Mouse (Mus musculus) embryonic facial prominence, embryonic 14.5 days (tissue): ENCODE measurements around the gene Psmd2. TPM values are rescaled to one million over a fixed set of nuclear protein-coding genes. Genes with fewer than 3 reads are reported as not detected.
A peak's percentile ranks its signal among the peaks of the same experiment; 100 is the strongest.

Experiments used
- ATAC-seq: fragments of 200-750 bp; cut with Nextera tagmentation; 2 replicates; pipeline ENCODE4 v1.8.0; 2017; ENCODE audit warnings: low read depth, moderate number of reproducible peaks, moderate TSS enrichment
- DNase-seq: peaks from one replicate; pipeline ENCODE4 v3.0.0-alpha.2; 2015; ENCODE audit warnings: low spot score
- H3K27ac ChIP-seq: fragments of 300-500 bp; sonication (generic); replicated peaks from 2 replicates; pipeline ENCODE4 v1.5.1; 2014; ENCODE audit warnings: low read depth, mild to moderate bottlenecking, low read length, moderate library complexity
- H3K27me3 ChIP-seq: fragments of 300-500 bp; sonication (generic); replicated peaks from 2 replicates; pipeline ENCODE4 v1.6.1; 2014; ENCODE audit warnings: low read length; ENCODE audit not compliant: control insufficient read depth, insufficient read depth
- H3K36me3 ChIP-seq: fragments of 300-500 bp; sonication (generic); 2 replicates; pipeline ENCODE4 v1.6.1; 2014; ENCODE audit warnings: low read length, mixed read lengths; ENCODE audit not compliant: control insufficient read depth, insufficient read depth
- H3K4me1 ChIP-seq: fragments of 300-500 bp; sonication (generic); 2 replicates; pipeline ENCODE4 v1.6.1; 2014; ENCODE audit warnings: antibody characterized with exemption, low read length; ENCODE audit not compliant: control insufficient read depth, insufficient read depth
- H3K4me2 ChIP-seq: fragments of 300-500 bp; sonication (generic); 2 replicates; pipeline ENCODE4 v1.6.1; 2014; ENCODE audit warnings: low read depth, mild to moderate bottlenecking, low read length, moderate library complexity, mixed read lengths
- H3K4me3 ChIP-seq: fragments of 300-500 bp; sonication (generic); 2 replicates; pipeline ENCODE4 v1.5.1; 2014; ENCODE audit warnings: low read depth, mild to moderate bottlenecking, low read length
- H3K9ac ChIP-seq: fragments of 300-500 bp; sonication (generic); 2 replicates; pipeline ENCODE4 v1.6.1; 2014; ENCODE audit warnings: low read depth, mild to moderate bottlenecking, low read length, moderate library complexity, mixed read lengths
- H3K9me3 ChIP-seq: fragments of 300-500 bp; sonication (generic); 2 replicates; pipeline ENCODE4 v1.6.1; 2016; ENCODE audit warnings: low read length; ENCODE audit not compliant: control insufficient read depth
- WGBS: fragments of 180-500 bp; shearing (Covaris S2); extraction: QIAGEN DNeasy Blood & Tissue Kit; methylation state at CpG from one replicate; pipeline ENCODE4 v1.1.7; 2014; 5-methylcytosine and 5-hydroxymethylcytosine counted together
- polyA plus RNA-seq: library from polyadenylated mRNA; unstranded; fragments of >200 nt; fragmentation: Nextera tagmentation; extraction: Ambion mirVana; gene quantifications from 2 replicates; pipeline ENCODE4 v1.2.1, GENCODE M21; 2014

The Psmd2 gene
- polyA plus RNA-seq, 1 experiment from 2014 or later = 278 TPM

DNA sequence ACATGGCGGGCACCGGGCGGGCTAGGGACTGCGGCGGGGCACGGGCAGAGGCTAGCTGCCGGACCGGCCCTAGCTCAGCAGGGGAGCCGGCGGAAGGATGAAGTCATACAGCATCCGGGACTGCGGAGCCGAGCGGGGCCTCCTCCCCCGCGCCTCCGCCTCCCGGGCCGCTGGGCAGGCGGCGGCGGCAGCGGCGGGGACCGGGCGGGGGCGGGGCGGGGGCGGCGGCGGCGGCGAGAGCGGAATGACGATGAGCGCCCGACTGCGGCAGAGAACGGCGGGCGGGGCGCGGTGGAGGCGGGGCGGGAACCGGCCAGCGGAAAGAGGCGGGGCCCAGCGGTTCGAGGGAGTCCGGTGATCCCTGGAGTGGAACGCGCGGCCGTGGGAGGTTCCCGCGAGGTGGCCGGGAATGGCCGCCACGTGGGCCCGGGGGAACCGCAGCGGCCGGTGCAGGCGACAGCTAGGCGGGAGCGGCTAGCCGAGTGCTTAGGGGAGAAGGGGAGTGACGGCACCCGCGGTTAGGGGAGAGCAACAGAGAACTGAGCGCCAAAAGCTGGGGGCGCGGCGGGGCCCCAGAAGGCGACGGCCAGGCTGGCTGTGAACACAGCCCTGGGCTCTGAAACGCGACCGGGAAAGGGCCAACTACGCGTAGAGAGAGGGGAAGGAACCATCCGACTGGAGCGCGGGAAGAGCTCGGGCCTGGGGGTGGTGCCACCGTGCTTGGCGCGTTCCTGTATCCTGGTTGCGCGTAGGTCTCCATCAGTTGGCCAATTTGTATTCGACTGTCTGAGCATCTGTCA, 30.1 kb upstream of the Psmd2 start, which contains the start of gene Camk2n2:
TSS of gene Camk2n2 (minus strand) at position 97 of the 800 bp plus-strand sequence.
- Histone ChIP-seq H3K36me3 (no peaks in the 10 kb centered on the region), H3K4me2 (peak within 1 kb of the TSS; percentile 99), H3K9ac (peak within 1 kb of the TSS; percentile 75), H3K9me3 (no peaks in the 10 kb centered on the region), H3K4me1 (peaks cover 20% of the 10 kb centered on the region), H3K27ac (peak within 1 kb of the TSS; percentile 59; the same call in 1 of the 2 replicates), H3K27me3 (peaks cover 31% of the 10 kb centered on the region), H3K4me3 (peak within 1 kb of the TSS; percentile 74)
- DNase-seq (peak; percentile 40), ATAC-seq (peak; percentile 58)
- WGBS = 2% methylated on average over 36 of the region's 92 CpGs

DNA sequence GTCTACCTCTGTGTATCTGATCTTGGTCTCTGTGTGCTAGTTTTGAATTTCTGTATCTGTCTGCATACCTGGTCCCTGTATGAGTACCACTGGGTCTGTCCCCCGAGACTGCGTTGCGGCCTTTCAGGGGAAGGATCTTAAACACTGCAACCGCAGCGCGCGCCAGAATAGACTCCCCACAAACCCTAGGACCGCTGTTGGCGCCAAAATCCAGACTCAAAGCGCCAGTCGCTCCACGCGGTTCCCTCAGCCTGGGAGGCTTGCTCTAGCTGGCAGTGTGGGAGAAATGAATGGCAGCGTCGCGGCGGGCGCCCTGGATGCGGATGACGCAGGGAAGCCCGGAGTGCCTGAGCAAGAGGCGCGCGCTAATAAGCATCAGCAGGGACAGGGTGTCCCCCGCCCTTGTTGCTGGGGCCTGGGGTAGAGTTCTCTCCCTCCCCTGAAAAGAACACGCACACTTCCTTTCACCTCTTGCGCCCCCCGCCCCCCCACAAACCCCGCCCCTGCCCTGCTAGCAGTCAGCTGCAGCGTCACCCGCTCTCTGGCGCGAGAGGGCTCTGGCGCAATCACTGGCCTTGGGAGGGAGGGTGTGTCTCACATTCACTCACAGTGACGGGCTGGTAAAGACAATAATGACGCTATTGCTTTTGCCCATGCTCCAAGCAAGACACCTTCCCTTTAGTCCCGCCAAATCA, 29.3 kb upstream of the Psmd2 start:
- DNase-seq (peak; percentile 78), ATAC-seq (peak; percentile 54)
- under 1% methylated on average over 32 of the region's 37 CpGs for WGBS
- Histone ChIP-seq H3K4me2 (peak overlapping the region; percentile 99), H3K36me3 (no peaks in the 10 kb centered on the region), H3K27ac (peak overlapping the region; percentile 36; the same call in 1 of the 2 replicates), H3K9ac (peak overlapping the region; percentile 75), H3K27me3 (peaks cover 31% of the 10 kb centered on the region), H3K4me1 (peaks cover 20% of the 10 kb centered on the region), H3K9me3 (no peaks in the 10 kb centered on the region), H3K4me3 (peak overlapping the region; percentile 74)

DNA sequence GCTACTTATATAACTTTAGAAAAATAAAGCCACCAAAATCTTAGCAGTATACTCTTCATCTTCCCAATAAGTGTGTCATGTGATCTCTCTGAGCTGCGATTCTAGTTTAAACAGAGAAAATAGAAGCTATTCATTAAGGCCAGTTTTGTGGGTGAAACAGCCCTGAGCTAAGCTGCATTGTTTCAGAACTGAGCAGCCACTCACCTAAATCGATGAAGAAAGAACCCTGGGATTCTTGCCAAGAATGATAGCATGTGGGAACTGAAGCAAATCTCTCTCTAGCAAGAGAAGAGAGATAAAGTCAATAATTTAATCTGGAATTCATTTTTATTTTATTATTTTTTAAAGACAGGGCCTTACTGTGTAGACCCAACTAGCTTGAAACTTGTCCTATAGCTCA, 28.2 kb upstream of the Psmd2 start:
- ATAC-seq = no peak
- Histone ChIP-seq H3K36me3 (no peaks in the 10 kb centered on the region), H3K9me3 (no peaks in the 10 kb centered on the region), H3K4me1 (peaks cover 20% of the 10 kb centered on the region), H3K4me2 (0 out of 2 replicates have a peak overlapping the region, but pooled peaks have one; percentile 99), H3K9ac (no peak overlapping the region), H3K27ac (no peak overlapping the region), H3K4me3 (no peak overlapping the region), H3K27me3 (peaks cover 31% of the 10 kb centered on the region)
- WGBS = 52% methylated on average over 2 of the region's 2 CpGs
- no peak for DNase-seq

DNA sequence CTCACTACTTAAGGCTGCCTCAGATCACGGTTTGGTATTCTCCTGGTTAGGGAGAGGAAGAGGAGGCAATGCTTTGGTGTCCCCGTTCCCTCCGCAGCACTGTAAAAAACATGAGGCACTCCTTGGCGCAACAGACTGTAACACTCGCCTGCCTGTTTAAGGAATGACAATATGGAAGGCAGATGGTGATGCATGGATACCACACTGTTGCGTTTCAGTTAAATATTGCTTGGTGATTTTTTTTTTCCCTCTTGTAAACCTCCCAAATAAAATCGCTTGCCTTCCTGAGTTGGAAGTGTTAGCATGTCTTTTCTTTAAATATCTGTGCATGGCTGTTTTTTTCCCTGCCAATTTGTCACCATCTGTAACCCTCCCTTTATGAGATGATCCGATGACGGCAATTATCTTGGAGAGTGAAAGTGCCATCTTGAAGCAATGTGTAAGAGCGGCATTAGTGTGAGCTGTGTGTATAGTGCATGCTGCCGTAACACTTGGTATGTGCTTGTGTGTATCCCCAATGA, 22.5 kb upstream of the Psmd2 start:
- Histone ChIP-seq H3K27ac (no peak overlapping the region), H3K4me3 (peak overlapping the region; percentile 57; the same call in 1 of the 2 replicates), H3K27me3 (peaks cover 6% of the 10 kb centered on the region; the same call in 1 of the 2 replicates), H3K9ac (peak overlapping the region; percentile 78; the same call in 1 of the 2 replicates), H3K36me3 (0 out of 2 replicates have a peak, but pooled peaks cover 3% of the 10 kb centered on the region), H3K4me1 (peaks cover 9% of the 10 kb centered on the region; the same call in 1 of the 2 replicates), H3K9me3 (no peaks in the 10 kb centered on the region), H3K4me2 (peak overlapping the region; percentile 92)
- ATAC-seq = no peak
- WGBS = 47% methylated on average over 11 of the region's 11 CpGs
- peak; percentile 14 for DNase-seq

DNA sequence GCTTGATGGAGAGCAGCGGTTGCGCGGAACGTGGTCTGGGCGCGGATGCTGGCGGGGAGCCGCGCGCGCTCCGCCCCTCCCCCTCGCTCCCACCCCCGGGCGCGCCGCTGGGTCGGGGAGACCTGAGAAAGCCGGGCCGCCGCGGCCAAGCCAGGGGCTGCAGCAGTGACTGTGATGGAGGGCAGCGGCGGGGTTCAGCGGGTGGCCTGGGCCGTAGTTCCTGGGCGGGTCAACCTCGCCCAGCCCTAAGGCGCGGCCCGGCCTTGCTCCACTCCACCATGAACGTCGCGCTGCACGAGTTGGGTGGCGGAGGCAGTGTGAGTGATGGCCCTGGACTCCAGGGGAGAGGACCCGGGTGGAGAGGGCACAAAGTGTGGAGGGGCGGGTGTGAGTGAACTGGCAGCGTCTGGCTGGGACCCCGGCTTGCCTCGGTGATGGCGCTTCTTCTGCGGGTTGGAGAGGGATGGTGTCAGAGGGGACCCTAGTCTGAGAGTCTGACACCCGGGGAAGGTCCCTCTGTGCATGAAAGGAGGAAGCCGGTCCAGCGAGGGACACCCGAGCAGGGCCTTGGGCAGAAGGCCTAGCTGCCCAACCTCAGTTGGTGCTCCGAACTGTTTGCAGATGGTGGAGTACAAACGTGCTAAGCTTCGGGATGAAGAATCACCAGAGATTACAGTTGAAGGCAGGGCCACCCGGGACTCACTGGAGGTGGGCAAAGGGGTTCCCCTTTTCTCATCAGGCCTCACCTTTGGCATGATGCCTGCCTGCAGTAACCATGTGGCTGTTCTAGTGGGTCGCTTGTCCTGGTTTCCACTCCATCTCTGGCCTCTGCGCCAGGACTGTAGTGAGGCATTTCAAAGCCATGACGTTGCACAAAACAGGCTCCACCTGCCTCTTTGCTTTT, 21.5 kb upstream of the Psmd2 start, which contains the start of gene Ece2:
TSS of gene Ece2 (plus strand) at position 98 of the 904 bp plus-strand sequence.
- DNase-seq (peak; percentile 11), ATAC-seq (peak; percentile 71)
- peaks cover 9% of the 10 kb centered on the region; the same call in 1 of the 2 replicates for H3K4me1 ChIP-seq
- no peaks in the 10 kb centered on the region for H3K9me3 ChIP-seq
- no peak within 1 kb of the TSS for H3K27ac ChIP-seq
- H3K27me3 ChIP-seq = peaks cover 3% of the 10 kb centered on the region; the same call in 1 of the 2 replicates
- peak within 1 kb of the TSS; percentile 92 for H3K4me2 ChIP-seq
- H3K4me3 ChIP-seq = peak within 1 kb of the TSS; percentile 57
- WGBS = 6% methylated on average over 45 of the region's 54 CpGs
- H3K36me3 ChIP-seq = 0 out of 2 replicates have a peak, but pooled peaks cover 3% of the 10 kb centered on the region
- H3K9ac ChIP-seq = peak within 1 kb of the TSS; percentile 78

DNA sequence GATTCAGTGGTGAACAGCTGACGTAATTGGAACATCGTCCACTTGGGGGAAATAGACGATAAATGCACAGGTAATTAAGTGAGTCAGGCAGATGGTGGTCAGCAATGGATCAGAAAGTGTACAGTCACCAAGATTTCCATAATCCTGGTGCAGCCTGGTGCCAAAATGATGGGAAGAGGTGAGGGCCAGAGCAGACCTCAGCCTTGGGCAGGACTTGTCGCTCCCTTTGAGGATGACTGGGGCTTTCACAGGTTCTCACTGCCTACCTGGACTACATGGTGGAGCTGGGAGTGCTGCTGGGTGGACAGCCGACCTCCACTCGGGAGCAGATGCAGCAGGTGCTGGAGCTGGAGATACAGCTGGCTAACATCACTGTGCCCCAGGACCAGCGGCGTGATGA, 14.0 kb upstream of the Psmd2 start:
- H3K4me2 ChIP-seq = no peak overlapping the region
- 83% methylated on average over 8 of the region's 8 CpGs for WGBS

DNA sequence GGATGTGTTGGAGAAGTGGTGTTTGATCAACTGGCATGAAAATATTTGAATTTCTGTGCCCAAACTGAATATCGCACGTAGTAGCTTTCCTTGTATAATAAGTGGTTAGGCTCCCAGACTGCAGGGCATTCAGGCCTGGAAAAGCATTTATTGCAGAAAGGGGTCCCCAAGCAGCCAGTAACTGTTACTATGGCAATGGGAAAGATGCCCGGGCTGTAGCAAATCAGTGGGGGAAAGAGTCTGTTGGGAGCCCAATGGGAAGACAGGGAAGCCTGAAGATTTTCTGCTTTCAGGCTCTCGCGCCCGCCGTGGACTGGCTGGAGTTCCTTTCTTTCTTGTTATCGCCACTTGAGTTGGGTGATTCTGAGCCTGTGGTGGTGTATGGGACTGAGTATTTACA, 13.1 kb upstream of the Psmd2 start:
- Histone ChIP-seq H3K36me3 (no peaks in the 10 kb centered on the region), H3K27me3 (no peaks in the 10 kb centered on the region), H3K9ac (no peak overlapping the region), H3K9me3 (no peaks in the 10 kb centered on the region), H3K4me1 (no peaks in the 10 kb centered on the region), H3K27ac (no peak overlapping the region), H3K4me2 (no peak overlapping the region), H3K4me3 (no peak overlapping the region)
- no peak for ATAC-seq
- DNase-seq = no peak
- WGBS = 88% methylated on average over 8 of the region's 8 CpGs

More for the DNA sequence above, 14.0 kb upstream of the Psmd2 start:
- Histone ChIP-seq H3K27ac (no peak overlapping the region), H3K4me3 (no peak overlapping the region), H3K9me3 (no peaks in the 10 kb centered on the region), H3K9ac (no peak overlapping the region), H3K27me3 (no peaks in the 10 kb centered on the region), H3K36me3 (0 out of 2 replicates have a peak, but pooled peaks cover 1% of the 10 kb centered on the region), H3K4me1 (no peaks in the 10 kb centered on the region)
- DNase-seq (no peak), ATAC-seq (no peak)
